Mouse (Mus musculus): Measurements from ENCODE around the gene Nme9. TPM values are rescaled to one million over a fixed set of nuclear protein-coding genes. Genes with fewer than 3 reads are reported as not detected.

Nme9 gene
- polyA plus RNA-seq, 1 experiment from 2014 or later, result 1.5 TPM

DNA sequence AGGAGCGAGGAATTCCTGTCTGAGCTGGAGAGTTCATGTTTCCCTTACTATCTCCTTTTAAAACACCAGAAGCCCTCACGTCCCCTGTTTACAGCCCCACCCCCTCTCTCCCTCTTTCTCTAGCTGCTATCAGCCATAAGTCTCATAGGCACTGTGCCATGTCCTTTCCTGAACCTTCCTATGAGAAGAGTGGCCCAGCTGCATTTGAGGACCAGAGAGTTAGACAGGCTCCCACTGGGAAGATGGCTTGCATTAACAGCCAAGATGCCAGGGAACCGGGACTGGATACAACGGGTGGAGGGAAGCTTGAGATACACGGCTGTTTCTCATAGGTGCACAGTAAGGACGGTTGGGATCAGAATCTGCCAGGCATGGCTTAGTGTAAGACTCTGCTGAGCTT, 13.6 kb downstream of the Nme9 start:
- DNase-seq (ENCODE audit: low spot score), result no peak

GRCm38 (mm10) chr9:99468572-99468971, 17.3 kb downstream of the Nme9 start:
- Histone ChIP-seq H3K9ac (ENCODE audit: low read length) (no peak overlapping the region), H3K9me3 (replicated peaks; ENCODE audit: control insufficient read depth, low read length) (no peaks in the 10 kb centered on the region), H3K4me3 (ENCODE audit: low read depth, low read length) (no peak overlapping the region), H3K27me3 (replicated peaks; ENCODE audit: control insufficient read depth, insufficient read depth, low read length) (no peaks in the 10 kb centered on the region), H3K36me3 (ENCODE audit: control insufficient read depth, insufficient read depth, low read length) (no peaks in the 10 kb centered on the region), H3K27ac (ENCODE audit: low read depth, low read length) (no peak overlapping the region), H3K4me1 (ENCODE audit: control insufficient read depth, insufficient read depth, low read length) (no peaks in the 10 kb centered on the region), H3K4me2 (ENCODE audit: low read length) (no peak overlapping the region)
- ATAC-seq (no peak), DNase-seq (ENCODE audit: low spot score) (no peak)
- 89% methylated on average over 9 of the region's 9 CpGs for WGBS

More for the DNA sequence above, 13.6 kb downstream of the Nme9 start:
- H3K4me1 ChIP-seq (ENCODE audit: control insufficient read depth, insufficient read depth, low read length), result no peaks in the 10 kb centered on the region
- H3K9ac ChIP-seq (ENCODE audit: low read length), result no peak overlapping the region
- no peak for ATAC-seq
- H3K27me3 ChIP-seq (replicated peaks; ENCODE audit: control insufficient read depth, insufficient read depth, low read length), result no peaks in the 10 kb centered on the region
- no peaks in the 10 kb centered on the region for H3K36me3 ChIP-seq (ENCODE audit: control insufficient read depth, insufficient read depth, low read length)
- H3K4me2 ChIP-seq (ENCODE audit: low read length), result no peak overlapping the region
- no peak overlapping the region for H3K27ac ChIP-seq (ENCODE audit: low read depth, low read length)
- WGBS, result 77% methylated on average over 6 of the region's 6 CpGs
- H3K9me3 ChIP-seq (replicated peaks; ENCODE audit: control insufficient read depth, low read length), result no peaks in the 10 kb centered on the region
- H3K4me3 ChIP-seq (ENCODE audit: low read depth, low read length), result no peak overlapping the region

GRCm38 (mm10) chr9:99469681-99470273, 18.5 kb downstream of the Nme9 start:
- Histone ChIP-seq H3K4me3 (ENCODE audit: low read depth, low read length) (no peak overlapping the region), H3K4me2 (ENCODE audit: low read length) (no peak overlapping the region), H3K27ac (ENCODE audit: low read depth, low read length) (no peak overlapping the region), H3K36me3 (ENCODE audit: control insufficient read depth, insufficient read depth, low read length) (peaks cover 3% of the 10 kb centered on the region; the same call in 1 of the 2 replicates), H3K9ac (ENCODE audit: low read length) (no peak overlapping the region), H3K27me3 (replicated peaks; ENCODE audit: control insufficient read depth, insufficient read depth, low read length) (no peaks in the 10 kb centered on the region), H3K9me3 (replicated peaks; ENCODE audit: control insufficient read depth, low read length) (no peaks in the 10 kb centered on the region), H3K4me1 (ENCODE audit: control insufficient read depth, insufficient read depth, low read length) (no peaks in the 10 kb centered on the region)
- 63% methylated on average over 8 of the region's 8 CpGs for WGBS
- DNase-seq (ENCODE audit: low spot score), result no peak
- no peak for ATAC-seq

- Histone ChIP-seq H3K4me3 (ENCODE audit: low read depth, low read length) (no peak overlapping the region), H3K9ac (ENCODE audit: low read length) (no peak overlapping the region), H3K4me1 (ENCODE audit: control insufficient read depth, insufficient read depth, low read length) (no peaks in the 10 kb centered on the region), H3K27me3 (replicated peaks; ENCODE audit: control insufficient read depth, insufficient read depth, low read length) (no peaks in the 10 kb centered on the region), H3K27ac (ENCODE audit: low read depth, low read length) (no peak overlapping the region), H3K9me3 (replicated peaks; ENCODE audit: control insufficient read depth, low read length) (no peaks in the 10 kb centered on the region), H3K36me3 (ENCODE audit: control insufficient read depth, insufficient read depth, low read length) (peaks cover 10% of the 10 kb centered on the region; the same call in 1 of the 2 replicates), H3K4me2 (ENCODE audit: low read length) (no peak overlapping the region)
- WGBS, result 70% methylated on average over 16 of the region's 16 CpGs
- ATAC-seq (no peak), DNase-seq (ENCODE audit: low spot score) (peak; percentile 30)
Observed at GRCm38 (mm10) chr9:99470347-99471092, 19.2 kb downstream of the Nme9 start.

DNA sequence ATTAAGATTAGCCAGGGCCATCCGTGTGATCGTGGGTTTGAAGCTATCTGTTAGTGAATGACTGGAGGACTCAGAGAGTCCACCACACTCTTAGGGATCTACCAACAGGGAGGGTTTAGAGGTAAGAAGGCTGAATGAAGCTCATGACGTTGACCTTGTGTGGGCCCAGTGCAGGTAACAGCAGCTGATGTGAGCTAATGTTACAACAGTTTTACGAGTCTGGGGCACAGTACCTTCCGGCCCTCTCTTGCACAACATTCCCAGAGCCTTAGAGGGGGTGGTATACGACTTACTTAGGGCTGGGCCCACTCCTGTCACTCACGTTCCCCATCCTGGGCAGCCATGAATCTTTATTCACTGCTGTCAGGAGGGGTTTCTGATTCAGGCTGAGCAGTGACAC, 20.1 kb downstream of the Nme9 start:
- no peak overlapping the region for H3K9ac ChIP-seq (ENCODE audit: low read length)
- no peaks in the 10 kb centered on the region for H3K27me3 ChIP-seq (replicated peaks; ENCODE audit: control insufficient read depth, insufficient read depth, low read length)
- DNase-seq (ENCODE audit: low spot score) (no peak), ATAC-seq (no peak)
- WGBS, result 86% methylated on average over 7 of the region's 7 CpGs
- no peak overlapping the region for H3K27ac ChIP-seq (ENCODE audit: low read depth, low read length)
- H3K4me3 ChIP-seq (ENCODE audit: low read depth, low read length), result no peak overlapping the region
- no peaks in the 10 kb centered on the region for H3K4me1 ChIP-seq (ENCODE audit: control insufficient read depth, insufficient read depth, low read length)
- H3K4me2 ChIP-seq (ENCODE audit: low read length), result no peak overlapping the region
- H3K36me3 ChIP-seq (ENCODE audit: control insufficient read depth, insufficient read depth, low read length), result peaks cover 18% of the 10 kb centered on the region; the same call in 1 of the 2 replicates
- no peaks in the 10 kb centered on the region for H3K9me3 ChIP-seq (replicated peaks; ENCODE audit: control insufficient read depth, low read length)

DNA sequence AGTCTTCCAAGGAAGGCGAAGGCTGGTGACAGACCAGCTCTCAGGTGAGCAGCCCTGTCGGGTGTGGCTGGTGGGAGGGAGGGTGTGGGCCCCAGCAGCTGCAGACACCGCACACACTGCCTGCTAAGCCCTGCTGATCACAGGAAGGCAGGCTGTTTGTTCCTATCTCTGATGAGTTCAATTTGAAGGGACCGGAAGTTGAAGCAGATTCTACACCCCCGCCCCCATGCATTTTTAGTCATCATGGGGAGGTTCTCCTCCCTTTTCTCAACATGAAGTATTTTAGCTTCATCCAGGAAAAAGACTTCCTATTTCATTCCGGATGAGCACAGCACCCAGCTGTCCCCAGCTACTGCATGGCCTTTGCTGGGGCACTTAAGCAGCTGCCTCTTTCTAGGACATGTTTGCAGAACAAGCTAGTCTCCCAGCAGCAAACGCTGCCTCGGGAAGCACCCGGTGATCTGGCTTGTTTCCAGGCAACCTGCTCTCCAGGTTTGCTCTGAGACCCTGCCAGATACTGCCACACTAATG, 28.0 kb downstream of the Nme9 start:
- Histone ChIP-seq H3K4me2 (ENCODE audit: low read length) (no peak overlapping the region), H3K36me3 (ENCODE audit: control insufficient read depth, insufficient read depth, low read length) (peaks cover 49% of the 10 kb centered on the region), H3K4me1 (ENCODE audit: control insufficient read depth, insufficient read depth, low read length) (no peaks in the 10 kb centered on the region), H3K4me3 (ENCODE audit: low read depth, low read length) (no peak overlapping the region), H3K27ac (ENCODE audit: low read depth, low read length) (no peak overlapping the region; the same call in 1 of the 2 replicates), H3K9ac (ENCODE audit: low read length) (no peak overlapping the region), H3K9me3 (replicated peaks; ENCODE audit: control insufficient read depth, low read length) (no peaks in the 10 kb centered on the region), H3K27me3 (replicated peaks; ENCODE audit: control insufficient read depth, insufficient read depth, low read length) (no peaks in the 10 kb centered on the region)
- 69% methylated on average over 9 of the region's 9 CpGs for WGBS
- ATAC-seq (0 out of 2 replicates have a peak, but pooled peaks have one; percentile 18), DNase-seq (ENCODE audit: low spot score) (peak; percentile 35)

DNA sequence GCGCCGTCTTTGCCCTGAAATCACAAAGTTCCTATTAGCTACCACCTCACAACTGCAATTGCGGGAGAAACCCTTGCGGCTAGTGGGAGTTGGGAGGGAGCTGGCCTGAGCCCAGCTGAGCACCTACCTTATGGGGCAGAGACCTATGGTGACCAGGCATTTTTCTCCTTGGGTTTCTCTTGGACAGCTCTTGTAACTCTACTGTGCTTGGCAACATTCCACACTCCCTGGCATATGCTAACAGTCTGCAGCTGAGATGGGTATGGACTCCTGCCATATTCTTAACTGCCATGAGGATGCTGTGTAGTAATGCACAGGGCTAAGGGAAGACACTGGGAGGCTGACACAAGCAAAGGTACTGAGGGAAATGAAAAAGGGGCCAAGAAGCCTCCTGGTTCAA, 29.5 kb downstream of the Nme9 start:
- Histone ChIP-seq H3K4me2 (ENCODE audit: low read length) (no peak overlapping the region), H3K27me3 (replicated peaks; ENCODE audit: control insufficient read depth, insufficient read depth, low read length) (no peaks in the 10 kb centered on the region), H3K4me1 (ENCODE audit: control insufficient read depth, insufficient read depth, low read length) (no peaks in the 10 kb centered on the region), H3K9ac (ENCODE audit: low read length) (no peak overlapping the region), H3K27ac (ENCODE audit: low read depth, low read length) (no peak overlapping the region), H3K9me3 (replicated peaks; ENCODE audit: control insufficient read depth, low read length) (no peaks in the 10 kb centered on the region), H3K36me3 (ENCODE audit: control insufficient read depth, insufficient read depth, low read length) (peaks cover 44% of the 10 kb centered on the region), H3K4me3 (ENCODE audit: low read depth, low read length) (no peak overlapping the region)
- DNase-seq (ENCODE audit: low spot score), result peak; percentile 75
- peak; percentile 79; the same call in 1 of the 2 replicates for ATAC-seq
- WGBS, result 90% methylated on average over 4 of the region's 4 CpGs

GRCm38 (mm10) chr9:99483191-99483590, 31.9 kb downstream of the Nme9 start:
- no peak overlapping the region for H3K27ac ChIP-seq (ENCODE audit: low read depth, low read length)
- no peak overlapping the region for H3K9ac ChIP-seq (ENCODE audit: low read length)
- H3K4me3 ChIP-seq (ENCODE audit: low read depth, low read length), result no peak overlapping the region
- DNase-seq (ENCODE audit: low spot score), result no peak
- no peaks in the 10 kb centered on the region for H3K9me3 ChIP-seq (replicated peaks; ENCODE audit: control insufficient read depth, low read length)
- peaks cover 61% of the 10 kb centered on the region for H3K36me3 ChIP-seq (ENCODE audit: control insufficient read depth, insufficient read depth, low read length)
- no peak for ATAC-seq
- H3K4me1 ChIP-seq (ENCODE audit: control insufficient read depth, insufficient read depth, low read length), result no peaks in the 10 kb centered on the region
- H3K27me3 ChIP-seq (replicated peaks; ENCODE audit: control insufficient read depth, insufficient read depth, low read length), result no peaks in the 10 kb centered on the region
- no peak overlapping the region for H3K4me2 ChIP-seq (ENCODE audit: low read length)
- 87% methylated on average over 4 of the region's 4 CpGs for WGBS

GRCm38 (mm10) chr9:99484632-99485031, 33.4 kb downstream of the Nme9 start:
- ATAC-seq, result no peak
- peaks cover 69% of the 10 kb centered on the region for H3K36me3 ChIP-seq (ENCODE audit: control insufficient read depth, insufficient read depth, low read length)

More at GRCm38 (mm10) chr9:99484632-99485031, 33.4 kb downstream of the Nme9 start:
- H3K4me2 ChIP-seq (ENCODE audit: low read length), result no peak overlapping the region
- H3K9me3 ChIP-seq (replicated peaks; ENCODE audit: control insufficient read depth, low read length), result no peaks in the 10 kb centered on the region
- no peaks in the 10 kb centered on the region for H3K27me3 ChIP-seq (replicated peaks; ENCODE audit: control insufficient read depth, insufficient read depth, low read length)
- H3K27ac ChIP-seq (ENCODE audit: low read depth, low read length), result no peak overlapping the region
- no peak overlapping the region for H3K9ac ChIP-seq (ENCODE audit: low read length)
- no peak overlapping the region for H3K4me3 ChIP-seq (ENCODE audit: low read depth, low read length)
- H3K4me1 ChIP-seq (ENCODE audit: control insufficient read depth, insufficient read depth, low read length), result no peaks in the 10 kb centered on the region
- DNase-seq (ENCODE audit: low spot score), result no peak
